Mouse (Mus musculus) WW6 (cell line): Measurements from ENCODE around the gene AV320801.
"Not testable (repeated sequence)": the region's sequence is repeated elsewhere in the genome, so short reads cannot be mapped to it uniquely, and the experiment has no call there.

ENCODE experiments used
- DNase-seq: peaks from one replicate; pipeline ENCODE4 v3.0.0-alpha.2; 2013; ENCODE audit warnings: low read depth, low spot score

AV320801 gene

DNA sequence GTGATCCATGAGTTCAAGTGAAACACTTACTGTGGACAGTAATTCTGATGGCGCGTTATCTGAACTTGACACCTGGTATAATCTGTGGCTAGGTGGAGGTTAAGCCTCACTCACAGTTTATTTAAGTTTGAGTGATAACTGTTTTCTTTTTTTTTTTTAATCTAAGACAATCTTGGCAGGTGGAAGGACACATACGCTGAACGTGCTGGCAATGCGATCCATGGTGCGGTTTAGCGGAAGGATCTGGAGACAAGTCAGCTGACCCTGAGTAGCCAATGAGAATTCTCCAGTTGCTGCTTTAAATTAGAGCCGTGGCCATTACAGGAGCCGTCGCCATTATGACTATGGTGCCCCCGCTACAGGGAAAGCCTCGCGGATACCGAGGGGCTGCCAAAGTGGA is at the start of gene AV320801:
TSS of gene AV320801 (plus strand) at position 301 of the 400 bp plus-strand sequence.
- not testable (repeated sequence) for DNase-seq

DNA sequence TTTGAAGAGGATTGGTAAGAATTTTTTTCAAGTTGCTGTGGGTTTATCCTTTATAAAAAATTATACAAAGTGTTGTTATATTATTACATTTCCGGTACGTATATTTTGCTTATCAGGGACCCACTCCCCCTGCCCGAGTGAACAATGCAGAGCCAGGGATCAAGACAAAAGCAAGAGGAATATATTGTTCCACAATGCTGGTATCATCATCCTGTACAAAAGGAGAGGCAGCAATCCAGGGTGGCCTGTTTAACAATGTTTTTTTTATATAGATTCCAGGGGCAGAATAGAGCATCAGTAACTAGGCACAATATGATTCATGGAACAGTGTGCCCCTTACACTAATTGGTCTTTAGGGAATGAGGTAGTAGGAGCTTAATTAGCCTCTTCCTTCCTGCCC is 30.2 kb upstream of the AV320801 start:
- not testable (repeated sequence) for DNase-seq

- DNase-seq = not testable (repeated sequence)
These were observed 12.5 kb upstream of the AV320801 start for GRCm38 (mm10) chrX:135481902-135482301.

DNA sequence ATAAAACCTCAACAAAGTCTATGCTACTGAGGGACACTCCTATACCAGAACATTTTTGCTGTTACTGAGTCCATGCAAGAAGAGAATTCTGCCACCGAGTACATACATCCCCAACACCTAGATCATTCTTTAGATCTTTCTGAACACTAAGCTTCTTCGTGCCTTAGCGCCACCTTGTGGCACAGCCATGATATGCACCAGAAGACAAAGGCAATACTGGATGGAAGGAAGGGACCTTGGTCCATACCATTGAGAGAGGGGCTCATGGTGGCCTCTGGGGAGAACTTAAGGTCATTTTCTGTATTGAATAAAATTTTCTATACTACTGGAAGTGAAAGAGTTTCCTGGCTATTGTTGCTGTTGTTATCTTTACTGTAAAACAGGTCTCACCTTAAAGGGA is 11.2 kb upstream of the AV320801 start:
- DNase-seq = not testable (repeated sequence)
